Mouse (Mus musculus): Measurements from ENCODE around the gene Mknk2.
A peak's percentile ranks its signal among the peaks of the same experiment; 100 is the strongest.

DNA sequence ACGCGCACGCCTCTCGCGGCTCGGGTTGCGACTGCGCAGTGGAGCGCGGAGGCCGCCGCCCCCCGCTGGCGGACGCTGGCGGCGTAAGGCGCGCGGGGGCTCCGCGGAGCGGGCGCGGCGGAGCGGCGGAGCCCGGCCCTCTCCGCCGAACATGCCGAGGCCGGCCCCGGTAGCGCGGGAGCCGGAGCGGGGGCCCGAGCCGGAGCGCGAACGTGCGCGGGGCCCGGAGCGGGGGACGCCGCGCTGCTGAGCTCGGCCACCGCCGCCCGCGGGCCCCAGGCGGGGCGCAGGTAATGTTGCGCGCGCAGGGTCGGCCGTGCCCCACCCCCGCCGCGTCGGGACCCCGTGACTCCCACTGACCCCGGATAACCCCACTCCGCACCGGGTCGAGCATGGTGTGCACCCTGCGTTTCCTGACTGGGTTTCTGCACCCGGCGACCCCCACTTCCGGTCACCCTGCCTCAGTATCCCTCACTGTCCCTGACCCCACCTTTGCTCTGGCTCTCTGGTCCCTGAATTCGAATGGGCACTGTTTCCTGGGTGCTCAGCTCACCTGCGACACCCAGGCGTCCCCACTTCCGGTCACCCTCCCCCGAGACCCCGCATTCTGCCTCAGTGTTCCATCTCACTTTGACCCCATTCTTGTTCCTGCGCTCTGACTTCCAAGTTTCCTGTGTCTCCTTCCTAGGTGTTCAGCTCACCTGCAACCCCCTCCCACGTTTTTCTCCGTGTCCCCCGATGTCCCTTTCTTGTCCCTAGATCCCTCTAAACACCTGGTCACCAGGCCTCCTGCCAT, 55.1 kb downstream of the Mknk2 start, which contains the start of gene Csnk1g2:
- TF ChIP-seq CTCF (IDR thresholded peaks at IDR 0.05; ENCODE audit: low read depth, low read length) (no peak), POLR2A (IDR thresholded peaks at IDR 0.05; ENCODE audit: extremely low read depth, insufficient read depth, low read length) (0 out of 2 replicates have a peak, but pooled peaks have one; percentile 58)

All from liver, adult 2 months (tissue).